Mouse (Mus musculus) MEL (cell line): ENCODE measurements around the gene Sugp1.
"Not testable (repeated sequence)": the region's sequence is repeated elsewhere in the genome, so short reads cannot be mapped to it uniquely, and the experiment has no call there.

Source experiments
- CTCF ChIP-seq, 3 experiments: IDR thresholded peaks in 2 of 3; conservative IDR thresholded peaks in 1 of 3; 2 replicates each; pipeline ENCODE4 v1.5.1; 2011 to 2012; ENCODE audit warnings: low read length in 3 of 3, low read depth in 2 of 3, mild to moderate bottlenecking in 2 of 3, improper control_type of control experiment in 1 of 3, inconsistent platforms in 1 of 3, mixed read lengths in 1 of 3, moderate library complexity in 1 of 3; ENCODE audit not compliant: control insufficient read depth in 1 of 3, insufficient read depth in 1 of 3, poor library complexity in 1 of 3, severe bottlenecking in 1 of 3
- GATA1 ChIP-seq: IDR thresholded peaks from 2 replicates; pipeline ENCODE4 v1.6.1; 2011; ENCODE audit warnings: low read depth, low read length, improper control_type of control experiment
- POLR2AphosphoS2 ChIP-seq: IDR thresholded peaks from 2 replicates; pipeline ENCODE4 v1.6.1; 2011; ENCODE audit warnings: low read length, improper control_type of control experiment
- RCOR1 ChIP-seq: IDR thresholded peaks from 2 replicates; pipeline ENCODE4 v1.6.1; 2012; ENCODE audit warnings: low read depth, mild to moderate bottlenecking, inconsistent platforms, low read length, improper control_type of control experiment
- UBTF ChIP-seq: IDR thresholded peaks from 2 replicates; pipeline ENCODE4 v1.6.1; 2012; ENCODE audit warnings: low read depth, mild to moderate bottlenecking, inconsistent platforms, low read length, improper control_type of control experiment, moderate library complexity, borderline replicate concordance; ENCODE audit not compliant: insufficient read depth

GRCm38 (mm10) chr8:70001892-70002191 is 40.8 kb upstream of the Sugp1 start:
- not testable (repeated sequence) for TF ChIP-seq UBTF; RCOR1; CTCF (IDR thresholded peaks at IDR 0.05 in 2 of 3, conservative IDR thresholded peaks at IDR 0.05 in 1 of 3; ENCODE audit: control insufficient read depth in 1 of 3, insufficient read depth in 1 of 3, low read depth in 2 of 3, low read length in 3 of 3, poor library complexity in 1 of 3, severe bottlenecking in 1 of 3); POLR2AphosphoS2; GATA1
